Mouse (Mus musculus): ENCODE measurements around the gene Bpifb1.

GRCm38 (mm10) chr2:154185748-154186147 lies 4.9 kb upstream of the Bpifb1 start:
- TF ChIP-seq CTCF (IDR thresholded peaks at IDR 0.05; ENCODE audit: borderline replicate concordance, insufficient read depth, low read depth, low read length) (no peak), POLR2A (IDR thresholded peaks at IDR 0.05; ENCODE audit: borderline replicate concordance, insufficient read depth, low read length) (no peak)

Data from cerebellum, adult 2 months (tissue).